ENCODE assay signal across 22 mouse cellular contexts in genomic region chr8:79354009-79354408, GRCm38 (mm10). TPM values are rescaled to one million over a fixed set of nuclear protein-coding genes. Genes with fewer than 3 reads are reported as not detected.
DNase-seq lines count a peak whose midpoint lies in the region; ATAC-seq lines count a peak whose summit lies in the region.
"Had no signal": no experiment of that assay in that cellular context is flagged by ENCODE, and none has a peak within 500 bp of the region (broad histone marks: within the 10 kb centered on the region; RNA-seq: fewer than 3 reads in every experiment).

No protein-coding gene starts in this region.

- no peaks in the 10 kb centered on the region for H3K9me3 ChIP-seq in limb, embryonic 12.5 days
- H3K9me3 ChIP-seq in limb, embryonic 10.5 days (replicated peaks): no peaks in the 10 kb centered on the region
- no peaks in the 10 kb centered on the region for H3K9me3 ChIP-seq in embryonic facial prominence, embryonic 15.5 days (replicated peaks)
- H3K9me3 ChIP-seq in stomach, embryonic 16.5 days (replicated peaks; ENCODE audit: control insufficient read depth, low read length): no peaks in the 10 kb centered on the region
- H3K9me3 ChIP-seq: forebrain, embryonic 13.5 days; heart, embryonic 10.5 days; hindbrain, embryonic 12.5 days had no signal

- H3K4me2 ChIP-seq in limb, embryonic 12.5 days: no peak overlapping the region
- no peak overlapping the region for H3K4me2 ChIP-seq in embryonic facial prominence, embryonic 15.5 days (replicated peaks)
- H3K4me2 ChIP-seq in stomach, embryonic 16.5 days (ENCODE audit: low read depth, low read length): no peak overlapping the region
- H3K4me2 ChIP-seq: forebrain, embryonic 13.5 days; hindbrain, embryonic 12.5 days had no signal

- intact Hi-C loops in left cerebral cortex, postnatal 14 days (cut with DNase I): no loop called here

- H3K4me1 ChIP-seq in limb, embryonic 12.5 days (replicated peaks): peaks cover 40% of the 10 kb centered on the region
- peaks cover 22% of the 10 kb centered on the region for H3K4me1 ChIP-seq in limb, embryonic 10.5 days
- H3K4me1 ChIP-seq in embryonic facial prominence, embryonic 15.5 days: peaks cover 53% of the 10 kb centered on the region
- peaks cover 38% of the 10 kb centered on the region for H3K4me1 ChIP-seq in stomach, embryonic 16.5 days (ENCODE audit: control insufficient read depth, insufficient read depth, low read length)

- no peak overlapping the region for H3K4me3 ChIP-seq in limb, embryonic 12.5 days (replicated peaks)
- no peak overlapping the region for H3K4me3 ChIP-seq in limb, embryonic 10.5 days
- no peak overlapping the region for H3K4me3 ChIP-seq in embryonic facial prominence, embryonic 15.5 days (replicated peaks)
- H3K4me3 ChIP-seq in stomach, embryonic 16.5 days (replicated peaks; ENCODE audit: low read length): no peak overlapping the region
- H3K4me3 ChIP-seq: forebrain, embryonic 13.5 days; gastrocnemius, adult 2 months; heart, embryonic 10.5 days; hindbrain, embryonic 12.5 days had no signal

- no peaks in the 10 kb centered on the region for H3K27me3 ChIP-seq in limb, embryonic 12.5 days
- no peaks in the 10 kb centered on the region for H3K27me3 ChIP-seq in limb, embryonic 10.5 days (ENCODE audit: low read depth, poor library complexity, severe bottlenecking)
- H3K27me3 ChIP-seq in embryonic facial prominence, embryonic 15.5 days: no peaks in the 10 kb centered on the region
- H3K27me3 ChIP-seq in stomach, embryonic 16.5 days (ENCODE audit: control insufficient read depth, insufficient read depth, low read length): no peaks in the 10 kb centered on the region
- H3K27me3 ChIP-seq: forebrain, embryonic 13.5 days; hindbrain, embryonic 12.5 days; Patski had no signal

- H3K9ac ChIP-seq in limb, embryonic 12.5 days (replicated peaks): no peak overlapping the region
- no peak overlapping the region for H3K9ac ChIP-seq in embryonic facial prominence, embryonic 15.5 days
- H3K9ac ChIP-seq in stomach, embryonic 16.5 days (ENCODE audit: low read length): no peak overlapping the region
- H3K9ac ChIP-seq: forebrain, embryonic 13.5 days; hindbrain, embryonic 12.5 days had no signal

- 50% methylated on average over 7 of the region's 7 CpGs for WGBS in limb, embryonic 12.5 days
- 82% methylated on average over 7 of the region's 7 CpGs for WGBS in limb, embryonic 10.5 days
- 58% methylated on average over 7 of the region's 7 CpGs for WGBS in embryonic facial prominence, embryonic 15.5 days
- WGBS in stomach, embryonic 16.5 days: 55% methylated on average over 7 of the region's 7 CpGs

- H3K27ac ChIP-seq in limb, embryonic 12.5 days: peak overlapping the region; percentile 36
- H3K27ac ChIP-seq in limb, embryonic 10.5 days: no peak overlapping the region
- peak overlapping the region; percentile 51 for H3K27ac ChIP-seq in embryonic facial prominence, embryonic 15.5 days (replicated peaks)
- H3K27ac ChIP-seq in stomach, embryonic 16.5 days (ENCODE audit: low read length): peak overlapping the region; percentile 21; the same call in 1 of the 2 replicates
- H3K27ac ChIP-seq: forebrain, embryonic 13.5 days; gastrocnemius, adult 2 months; heart, embryonic 10.5 days; hindbrain, embryonic 12.5 days; hindbrain, postnatal 0 days had no signal

- peak; percentile 88 for DNase-seq in heart, adult 11 months
- DNase-seq in heart, adult 18-20 months: no peak
- DNase-seq in limb, embryonic 10.5 days (ENCODE audit: low spot score): no peak
- DNase-seq in left cerebral cortex, postnatal 14 days (ENCODE audit: low spot score in 2 of 2): no peak
- no peak for DNase-seq in adrenal gland, adult 2 months
- DNase-seq: adrenal gland, postnatal 25 days; cerebellum, adult 18-20 months; cerebellum, adult 9-11 months; cerebellum, postnatal 36 days; gastrocnemius, adult 2 months; gastrocnemius, postnatal 25 days; heart, postnatal 10 days; heart, postnatal 4 days had no signal

- peaks cover 63% of the 10 kb centered on the region for H3K36me3 ChIP-seq in limb, embryonic 12.5 days
- peaks cover 84% of the 10 kb centered on the region for H3K36me3 ChIP-seq in limb, embryonic 10.5 days
- H3K36me3 ChIP-seq in embryonic facial prominence, embryonic 15.5 days: peaks cover 37% of the 10 kb centered on the region
- peaks cover 8% of the 10 kb centered on the region for H3K36me3 ChIP-seq in stomach, embryonic 16.5 days (ENCODE audit: control insufficient read depth, insufficient read depth, low read length)

- no peak for ATAC-seq in limb, embryonic 12.5 days (ENCODE audit: insufficient number of reproducible peaks, insufficient read depth, low FRiP score, low TSS enrichment, low read depth)
- ATAC-seq in embryonic facial prominence, embryonic 15.5 days (ENCODE audit: insufficient number of reproducible peaks, low FRiP score, low TSS enrichment, low read depth): no peak
- ATAC-seq in stomach, embryonic 16.5 days (ENCODE audit: insufficient read depth, low FRiP score): no peak
- ATAC-seq: activated CD4-positive, CD25-positive, alpha-beta regulatory T cell, adult 4 months; forebrain, embryonic 13.5 days; hindbrain, postnatal 0 days; Patski had no signal

RNA-seq across cellular contexts. Expression of gene Smad1, which starts 45.3 kb away (rescaled TPM):
- total RNA-seq in heart, adult 18-20 months (2021): 10 to 100 TPM; 13.2 to 14.7 TPM
- 46.3 and 52.8 TPM in 2 replicates for polyA plus RNA-seq in limb, embryonic 12.5 days (2016; fragmentation: Nextera tagmentation; extraction: Ambion mirVana)
- 37.0 and 39.6 TPM in 2 replicates for polyA plus RNA-seq in limb, embryonic 10.5 days (2016; fragmentation: Nextera tagmentation; extraction: Ambion mirVana)
- polyA plus RNA-seq in embryonic facial prominence, embryonic 15.5 days (2015; fragmentation: Nextera tagmentation; extraction: Ambion mirVana): 56.0 and 61.4 TPM in 2 replicates
- 33.0 and 37.4 TPM in 2 replicates for polyA plus RNA-seq in stomach, embryonic 16.5 days (2015; fragmentation: Nextera tagmentation; extraction: Ambion mirVana)
- total RNA-seq in left cerebral cortex, postnatal 14 days (2021): 10 to 100 TPM; 31.6 to 33.7 TPM
- 10 to 100 TPM; 24.2 to 30.4 TPM for total RNA-seq in adrenal gland, adult 2 months (2021)
- polyA plus RNA-seq in adrenal gland, adult 2 months (2012; rRNA removed): 41.3 and 45.2 TPM in 2 replicates

RNA-seq across cellular contexts. Expression of gene Mmaa, which starts 59.3 kb away (rescaled TPM):
- total RNA-seq in heart, adult 18-20 months (2021): 10 to 100 TPM; 39.9 to 44.5 TPM
- 13.7 and 14.8 TPM in 2 replicates for polyA plus RNA-seq in limb, embryonic 12.5 days (2016; fragmentation: Nextera tagmentation; extraction: Ambion mirVana)
- 10.2 and 12.2 TPM in 2 replicates for polyA plus RNA-seq in limb, embryonic 10.5 days (2016; fragmentation: Nextera tagmentation; extraction: Ambion mirVana)
- polyA plus RNA-seq in embryonic facial prominence, embryonic 15.5 days (2015; fragmentation: Nextera tagmentation; extraction: Ambion mirVana): 16.3 and 16.5 TPM in 2 replicates
- polyA plus RNA-seq in stomach, embryonic 16.5 days (2015; fragmentation: Nextera tagmentation; extraction: Ambion mirVana): 13.2 and 14.4 TPM in 2 replicates
- total RNA-seq in left cerebral cortex, postnatal 14 days (2021): 10 to 100 TPM; 22.1 to 24.2 TPM
- 10 to 100 TPM; 31.8 to 42.5 TPM for total RNA-seq in adrenal gland, adult 2 months (2021)
- 2.8 and 3.2 TPM in 2 replicates for polyA plus RNA-seq in adrenal gland, adult 2 months (2012; rRNA removed)
